Mouse (Mus musculus) kidney, postnatal 0 days (tissue): ENCODE measurements at regions not wholly inside any gene's neighbourhood (a gene's known extent, or its start where the extent isn't known, plus 50 kb on each side); places are given as distances from the start of the nearest gene placed in this dataset.

Experiments
- ATAC-seq: fragments of 200-750 bp; cut with Nextera tagmentation; replicated peaks from 2 replicates; pipeline ENCODE4 v1.8.0; 2017; ENCODE audit warnings: low read depth, moderate number of reproducible peaks, moderate TSS enrichment, moderate library complexity; ENCODE audit not compliant: low FRiP score
- DNase-seq: peaks from one replicate; pipeline ENCODE4 v3.0.0-alpha.2; 2016; ENCODE audit warnings: low spot score
- H3K27ac ChIP-seq: fragments of 300-500 bp; sonication (generic); 2 replicates; pipeline ENCODE4 v1.5.1; 2014; ENCODE audit warnings: mild to moderate bottlenecking
- H3K27me3 ChIP-seq: fragments of 300-500 bp; sonication (generic); 2 replicates; pipeline ENCODE4 v1.6.1; 2014; ENCODE audit warnings: low read length, mixed read lengths; ENCODE audit not compliant: insufficient read depth
- H3K36me3 ChIP-seq: fragments of 300-500 bp; sonication (generic); 2 replicates; pipeline ENCODE4 v1.6.1; 2014; ENCODE audit warnings: low read length, mixed read lengths; ENCODE audit not compliant: insufficient read depth
- H3K4me1 ChIP-seq: fragments of 300-500 bp; sonication (generic); replicated peaks from 2 replicates; pipeline ENCODE4 v1.6.1; 2014; ENCODE audit warnings: antibody characterized with exemption, low read length, mixed read lengths; ENCODE audit not compliant: insufficient read depth
- H3K4me2 ChIP-seq: fragments of 300-500 bp; sonication (generic); 2 replicates; pipeline ENCODE4 v1.6.1; 2014; ENCODE audit warnings: mild to moderate bottlenecking, low read length, moderate library complexity, mixed read lengths
- H3K4me3 ChIP-seq: fragments of 300-500 bp; sonication (generic); replicated peaks from 2 replicates; pipeline ENCODE4 v1.5.1; 2014; ENCODE audit warnings: low read depth, low read length
- H3K9ac ChIP-seq: fragments of 300-500 bp; sonication (generic); 2 replicates; pipeline ENCODE4 v1.6.1; 2014; ENCODE audit warnings: low read depth, low read length
- H3K9me3 ChIP-seq: fragments of 300-500 bp; sonication (generic); replicated peaks from 2 replicates; pipeline ENCODE4 v1.6.1; 2016; ENCODE audit warnings: low read length, inconsistent platforms, mixed read lengths
- CTCF ChIP-seq: IDR thresholded peaks from 2 replicates; pipeline ENCODE4 v1.5.1; 2016; ENCODE audit warnings: antibody characterized with exemption, low read depth, mild to moderate bottlenecking, moderate library complexity
- WGBS: fragments of 180-500 bp; shearing (Covaris S2); extraction: QIAGEN DNeasy Blood & Tissue Kit; methylation state at CpG from one replicate; pipeline ENCODE4 v1.1.7; 2014; 5-methylcytosine and 5-hydroxymethylcytosine counted together

DNA sequence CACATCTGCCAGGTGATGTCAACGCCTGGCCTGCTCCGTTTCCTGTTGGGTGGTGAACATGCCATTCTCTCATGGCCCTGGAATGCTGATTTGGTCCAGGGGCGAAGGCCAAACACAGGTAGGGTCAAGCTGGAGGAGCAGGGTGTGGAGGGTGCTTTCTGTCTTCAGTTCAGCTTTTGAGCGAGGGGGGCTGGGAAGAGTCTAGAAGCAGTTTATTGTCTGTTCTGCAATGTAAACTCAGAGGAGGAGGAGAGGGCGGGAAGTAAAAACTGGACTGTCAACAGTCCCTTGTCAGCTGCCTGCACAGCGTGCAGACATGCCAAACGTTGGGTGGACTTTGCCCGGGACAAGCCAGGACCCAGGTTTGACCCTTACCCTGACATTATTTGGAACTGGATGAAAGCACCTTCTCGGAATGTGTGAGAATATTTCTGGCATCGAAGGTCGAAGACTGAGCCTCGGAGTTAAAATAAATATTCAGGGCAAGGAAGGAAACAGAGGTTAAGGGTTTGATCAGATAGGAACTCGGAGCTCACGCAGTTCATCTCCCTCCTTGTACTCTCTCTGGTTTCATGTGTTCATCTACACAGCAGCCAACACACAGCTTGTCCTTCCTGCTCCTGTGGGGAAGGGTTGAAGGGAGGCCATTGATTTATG, 183.3 kb upstream of the Gm5148 start:
- Histone ChIP-seq H3K9ac (no peak overlapping the region), H3K27ac (peak overlapping the region; percentile 84), H3K4me1 (peaks cover 20% of the 10 kb centered on the region), H3K4me2 (peak overlapping the region; percentile 23; the same call in 1 of the 2 replicates), H3K27me3 (no peaks in the 10 kb centered on the region), H3K4me3 (no peak overlapping the region), H3K36me3 (no peaks in the 10 kb centered on the region), H3K9me3 (no peaks in the 10 kb centered on the region)
- TF ChIP-seq CTCF, result no peak
- peak; percentile 83 for ATAC-seq
- 5% methylated on average over 14 of the region's 14 CpGs for WGBS
- peak; percentile 95 for DNase-seq

DNA sequence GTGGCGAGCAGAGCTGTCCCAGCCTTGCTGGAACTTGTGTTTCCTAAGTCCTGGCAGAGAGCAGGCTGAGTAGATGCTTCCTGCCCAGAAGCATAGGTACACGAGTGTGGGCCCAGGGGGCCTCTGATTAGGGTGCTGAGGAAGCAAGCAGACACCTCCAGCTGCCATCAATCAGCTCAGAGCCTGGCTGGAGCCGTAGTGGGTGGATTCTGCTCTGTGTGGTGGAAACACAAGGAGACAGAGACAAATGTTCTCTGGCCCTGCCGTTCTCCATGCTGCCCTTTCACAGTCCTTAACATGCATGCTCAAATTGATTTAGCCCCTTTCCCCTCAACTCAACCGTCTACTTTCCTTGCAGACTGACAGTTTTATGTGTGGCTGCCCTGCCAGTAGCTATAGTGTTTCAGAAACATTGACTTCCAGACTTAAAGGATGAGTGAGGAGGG, 182.5 kb upstream of the Gm5148 start:
- Histone ChIP-seq H3K9me3 (no peaks in the 10 kb centered on the region), H3K4me1 (peaks cover 20% of the 10 kb centered on the region), H3K9ac (0 out of 2 replicates have a peak overlapping the region, but pooled peaks have one; percentile 35), H3K27me3 (no peaks in the 10 kb centered on the region), H3K36me3 (no peaks in the 10 kb centered on the region), H3K4me3 (no peak overlapping the region), H3K4me2 (peak overlapping the region; percentile 21; the same call in 1 of the 2 replicates), H3K27ac (peak overlapping the region; percentile 84)
- no peak for TF ChIP-seq CTCF
- WGBS, result 8% methylated on average over 5 of the region's 5 CpGs
- DNase-seq (peak; percentile 98), ATAC-seq (peak; percentile 86)

DNA sequence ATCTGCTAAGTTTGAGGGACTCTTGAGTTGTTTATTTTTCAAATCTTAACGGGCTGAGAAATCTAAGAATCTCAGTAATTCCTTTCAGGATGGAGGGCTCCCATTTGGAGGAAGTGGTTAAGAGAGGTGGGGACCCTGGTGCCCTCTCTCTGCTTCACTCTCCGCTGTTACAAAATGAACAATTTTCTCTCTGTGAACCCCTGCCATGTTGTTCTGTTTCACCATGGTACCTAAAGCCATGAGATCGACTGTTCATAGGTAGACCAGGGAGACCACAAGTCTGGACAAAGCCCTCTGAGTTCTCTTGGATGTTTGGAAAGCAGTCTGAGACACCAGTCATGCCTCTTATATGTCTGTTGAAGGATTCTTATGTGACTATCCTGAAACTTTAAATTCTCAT, 179.9 kb upstream of the Gm5148 start:
- ATAC-seq (no peak), DNase-seq (no peak)
- H3K4me2 ChIP-seq, result no peak overlapping the region
- H3K9ac ChIP-seq, result no peak overlapping the region
- no peak for TF ChIP-seq CTCF
- peaks cover 20% of the 10 kb centered on the region for H3K4me1 ChIP-seq
- 73% methylated on average over 3 of the region's 3 CpGs for WGBS
- no peaks in the 10 kb centered on the region for H3K9me3 ChIP-seq
- no peaks in the 10 kb centered on the region for H3K27me3 ChIP-seq
- no peaks in the 10 kb centered on the region for H3K36me3 ChIP-seq
- H3K27ac ChIP-seq, result no peak overlapping the region
- no peak overlapping the region for H3K4me3 ChIP-seq

DNA sequence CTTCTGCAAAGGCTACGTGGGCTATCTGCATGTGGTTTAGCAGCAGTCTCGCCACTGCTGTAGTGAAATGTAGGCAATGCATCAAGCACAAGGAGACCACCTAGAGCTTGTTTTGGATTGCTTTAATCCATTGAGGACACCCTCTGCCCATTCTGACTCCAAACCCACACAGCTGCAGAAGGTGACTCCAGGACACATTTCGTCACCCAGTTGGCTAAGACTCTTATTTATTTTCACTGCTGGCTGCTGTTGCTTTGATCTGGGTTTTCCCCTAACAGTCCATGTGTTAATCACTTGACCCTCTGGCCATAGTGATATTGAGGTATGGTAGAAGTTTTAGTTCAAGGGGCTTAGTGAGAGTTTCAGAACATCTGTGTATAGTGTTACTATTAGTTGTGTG, 179.2 kb upstream of the Gm5148 start:
- no peak for DNase-seq
- WGBS, result 84% methylated on average over 3 of the region's 3 CpGs
- TF ChIP-seq CTCF, result no peak

DNA sequence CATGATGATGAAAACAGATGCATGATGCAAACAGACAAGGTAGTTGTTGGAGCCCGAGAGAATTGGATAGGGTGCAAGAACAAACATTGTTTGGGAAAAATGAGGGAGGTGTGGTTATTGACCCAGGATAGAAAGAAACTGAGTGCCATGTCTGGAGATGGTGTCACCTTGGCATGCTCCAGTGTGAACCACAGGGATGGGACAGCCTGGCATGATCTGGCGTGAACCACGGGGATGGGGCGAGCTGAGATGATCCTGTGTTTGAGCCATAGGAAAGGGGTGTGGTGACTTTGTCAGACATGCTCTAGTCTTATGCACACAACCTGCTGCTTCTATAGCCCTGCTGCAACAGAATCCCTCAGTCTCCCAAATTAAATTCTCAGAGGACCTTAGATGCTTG, 178.7 kb upstream of the Gm5148 start:
- H3K4me3 ChIP-seq, result no peak overlapping the region
- no peaks in the 10 kb centered on the region for H3K27me3 ChIP-seq
- no peak for TF ChIP-seq CTCF
- DNase-seq (no peak), ATAC-seq (no peak)
- H3K4me1 ChIP-seq, result peaks cover 14% of the 10 kb centered on the region
- H3K36me3 ChIP-seq, result no peaks in the 10 kb centered on the region
- H3K4me2 ChIP-seq, result no peak overlapping the region
- no peaks in the 10 kb centered on the region for H3K9me3 ChIP-seq
- 93% methylated on average over 4 of the region's 4 CpGs for WGBS
- no peak overlapping the region for H3K27ac ChIP-seq
- H3K9ac ChIP-seq, result no peak overlapping the region

More for the DNA sequence above, 179.2 kb upstream of the Gm5148 start:
- Histone ChIP-seq H3K27ac (no peak overlapping the region), H3K9me3 (no peaks in the 10 kb centered on the region), H3K4me3 (no peak overlapping the region), H3K4me1 (peaks cover 17% of the 10 kb centered on the region), H3K4me2 (no peak overlapping the region), H3K36me3 (no peaks in the 10 kb centered on the region), H3K9ac (no peak overlapping the region), H3K27me3 (no peaks in the 10 kb centered on the region)
- ATAC-seq, result no peak

DNA sequence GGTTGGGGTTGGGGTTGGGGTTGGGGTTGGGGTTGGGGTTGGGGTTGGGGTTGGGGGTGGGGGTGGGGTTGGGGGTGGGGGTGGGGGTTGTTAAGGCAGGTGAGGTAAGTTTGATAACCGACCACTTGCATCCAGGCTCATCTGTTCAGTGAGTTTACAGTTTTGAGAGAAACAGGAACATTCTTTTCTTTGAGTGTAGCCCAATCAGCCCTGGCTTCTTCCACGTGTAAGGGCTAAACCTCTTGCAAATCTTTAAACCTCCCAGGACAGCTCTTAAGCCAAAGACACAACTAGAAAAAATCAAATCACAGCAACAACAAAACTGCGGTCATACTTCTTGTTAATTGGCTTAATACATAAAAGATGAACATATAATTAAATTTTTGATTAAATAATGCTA, 173.1 kb upstream of the Gm5148 start:
- H3K27me3 ChIP-seq, result no peaks in the 10 kb centered on the region
- no peaks in the 10 kb centered on the region for H3K9me3 ChIP-seq
- DNase-seq (peak; percentile 24), ATAC-seq (no peak)
- 37% methylated on average over 3 of the region's 3 CpGs for WGBS
- TF ChIP-seq CTCF, result no peak
- peak overlapping the region; percentile 62; the same call in 1 of the 2 replicates for H3K27ac ChIP-seq
- no peaks in the 10 kb centered on the region for H3K36me3 ChIP-seq
- H3K4me2 ChIP-seq, result no peak overlapping the region
- H3K4me1 ChIP-seq, result 0 out of 2 replicates have a peak, but pooled peaks cover 7% of the 10 kb centered on the region
- no peak overlapping the region for H3K4me3 ChIP-seq
- no peak overlapping the region for H3K9ac ChIP-seq
